Mouse (Mus musculus) frontal cortex, postnatal 25 days (tissue): Measurements from ENCODE around the gene Tnni1.

Experiments used
- DNase-seq, 2 experiments: peaks; one replicate each; pipeline ENCODE4 v3.0.0; 2022; ENCODE audit warnings: low spot score in 2 of 2

The Tnni1 gene

DNA sequence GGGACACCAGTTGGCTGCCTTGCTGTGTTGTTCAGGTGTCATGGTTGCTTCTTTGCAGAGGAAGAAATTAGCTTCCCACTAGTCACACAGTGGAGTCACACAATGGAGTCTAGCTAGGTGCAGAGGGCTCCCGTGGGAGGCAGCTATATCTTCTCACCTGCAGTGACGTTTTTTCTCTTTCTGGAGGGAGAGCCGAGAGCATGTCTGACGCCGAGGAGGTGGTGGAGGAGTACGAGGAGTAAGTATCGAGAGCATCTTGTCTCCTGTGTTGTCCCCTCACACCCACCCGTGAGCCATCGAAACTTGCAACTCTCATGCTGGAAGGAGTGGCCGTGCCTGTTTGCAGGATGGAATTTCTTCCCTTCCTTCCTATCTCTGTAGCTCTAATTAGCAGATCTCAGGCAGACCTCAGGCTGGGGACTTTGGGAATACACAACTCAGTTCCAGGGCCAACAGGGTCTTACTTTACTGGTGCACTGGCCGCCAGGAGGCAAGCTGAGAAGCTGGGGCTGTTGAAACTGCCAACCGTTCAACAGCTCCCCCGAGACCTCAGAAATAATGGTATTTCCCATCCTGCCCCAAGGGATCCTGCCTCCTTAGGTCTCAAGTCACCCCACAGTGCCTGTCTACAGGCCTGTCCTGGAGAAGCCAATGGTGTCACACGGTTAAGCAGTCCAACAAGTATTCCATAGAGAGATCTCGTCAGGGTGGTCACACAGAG is 61.6 kb downstream of the Tnni1 start:
- no peak for DNase-seq

GRCm38 (mm10) chr1:135843519-135844262 is 64.5 kb downstream of the Tnni1 start:
- DNase-seq = no peak

DNA sequence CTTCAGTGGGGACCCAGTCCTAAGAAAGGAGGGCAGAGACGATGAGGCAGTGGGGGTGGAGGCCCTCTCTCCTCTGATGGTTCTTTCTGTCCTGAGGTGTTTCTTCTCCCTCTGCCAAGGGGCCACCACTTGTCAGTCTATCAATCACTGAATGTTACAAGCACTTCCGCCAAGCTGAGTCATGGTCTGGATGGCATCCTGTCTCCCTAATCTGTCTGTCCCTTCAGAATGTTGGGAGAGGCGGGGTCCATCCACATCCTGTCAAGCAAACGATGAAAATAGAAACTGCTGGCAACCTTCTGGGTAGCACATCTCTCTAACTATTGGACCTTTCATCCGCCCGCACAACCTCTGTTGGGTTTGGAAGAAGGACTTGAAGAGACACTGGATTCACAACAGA is 65.2 kb downstream of the Tnni1 start:
- DNase-seq = no peak

DNA sequence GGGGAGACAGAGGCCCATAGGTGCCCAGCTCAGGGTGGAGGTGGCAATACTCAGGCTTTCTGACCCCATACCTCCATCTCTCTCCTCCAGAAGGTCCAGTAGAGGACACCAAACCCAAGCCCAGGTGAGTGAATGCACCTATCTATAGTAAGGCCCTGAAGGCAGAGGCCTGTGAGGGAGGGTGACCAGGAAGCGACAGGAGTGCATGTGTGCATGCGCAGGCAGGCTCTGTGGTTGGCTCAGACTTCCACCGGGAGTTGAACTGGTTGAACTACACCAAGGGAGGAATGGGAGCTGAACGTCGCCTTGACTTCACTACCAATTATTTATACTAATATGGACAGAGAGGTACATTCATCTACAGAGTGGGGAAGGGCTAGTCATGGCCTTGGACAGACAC is 67.4 kb downstream of the Tnni1 start:
- no peak for DNase-seq

GRCm38 (mm10) chr1:135847139-135847562 is 67.9 kb downstream of the Tnni1 start:
- no peak for DNase-seq

DNA sequence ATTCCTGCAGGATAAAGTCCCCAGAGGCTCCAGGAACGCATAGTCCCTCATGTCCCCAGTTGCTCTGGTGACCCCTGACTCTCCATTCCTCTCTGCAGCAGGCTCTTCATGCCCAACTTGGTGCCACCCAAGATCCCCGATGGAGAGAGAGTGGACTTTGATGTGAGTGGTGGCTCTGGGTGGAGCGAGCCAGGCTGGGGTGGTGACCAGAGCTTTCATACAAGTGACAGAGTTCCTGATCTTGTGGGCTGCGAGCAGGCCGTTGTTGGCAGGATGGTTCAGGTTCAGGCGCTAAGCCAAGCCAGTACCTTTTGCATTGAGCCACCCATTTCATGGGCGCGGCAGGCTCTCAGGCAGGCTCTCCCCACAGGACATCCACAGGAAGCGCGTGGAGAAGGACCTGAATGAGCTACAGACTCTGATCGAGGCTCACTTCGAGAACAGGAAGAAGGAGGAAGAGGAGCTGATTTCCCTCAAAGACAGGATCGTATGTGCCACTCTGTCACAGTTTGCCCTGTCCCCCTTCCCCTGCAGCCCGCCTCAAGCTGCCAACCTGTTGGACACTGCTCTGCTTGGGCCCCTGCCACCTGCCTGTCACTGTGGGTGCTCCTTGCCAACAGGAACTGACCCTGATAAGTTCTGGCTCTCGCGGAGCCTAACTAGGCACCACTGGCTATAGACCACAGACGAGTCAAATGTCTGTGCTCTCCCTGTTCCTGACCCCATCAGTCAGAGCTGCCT is 68.5 kb downstream of the Tnni1 start:
- DNase-seq = no peak

GRCm38 (mm10) chr1:135850722-135851512 is 71.7 kb downstream of the Tnni1 start:
- DNase-seq = no peak

- DNase-seq = no peak
These were observed 73.0 kb downstream of the Tnni1 start for GRCm38 (mm10) chr1:135852044-135852756.

DNA sequence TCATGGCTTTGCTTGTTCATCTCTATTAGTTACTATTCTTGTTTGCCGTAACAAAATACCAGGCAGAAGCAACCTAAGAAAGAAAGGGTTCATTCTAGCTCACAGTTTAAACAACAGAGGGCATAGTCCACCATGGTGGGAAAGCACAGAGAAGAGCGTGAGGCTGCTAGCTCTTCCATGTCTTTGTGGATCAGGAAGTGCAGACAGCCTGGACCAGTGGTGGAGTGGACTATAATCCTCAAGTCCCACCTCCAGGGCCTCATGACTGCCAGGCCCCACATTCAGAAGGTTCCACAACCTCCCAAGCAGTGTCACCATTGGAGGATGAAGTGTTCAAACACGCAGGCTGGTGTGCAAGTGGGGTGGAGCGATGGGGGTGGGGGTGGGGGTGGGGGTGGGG is 74.0 kb downstream of the Tnni1 start:
- DNase-seq = no peak

DNA sequence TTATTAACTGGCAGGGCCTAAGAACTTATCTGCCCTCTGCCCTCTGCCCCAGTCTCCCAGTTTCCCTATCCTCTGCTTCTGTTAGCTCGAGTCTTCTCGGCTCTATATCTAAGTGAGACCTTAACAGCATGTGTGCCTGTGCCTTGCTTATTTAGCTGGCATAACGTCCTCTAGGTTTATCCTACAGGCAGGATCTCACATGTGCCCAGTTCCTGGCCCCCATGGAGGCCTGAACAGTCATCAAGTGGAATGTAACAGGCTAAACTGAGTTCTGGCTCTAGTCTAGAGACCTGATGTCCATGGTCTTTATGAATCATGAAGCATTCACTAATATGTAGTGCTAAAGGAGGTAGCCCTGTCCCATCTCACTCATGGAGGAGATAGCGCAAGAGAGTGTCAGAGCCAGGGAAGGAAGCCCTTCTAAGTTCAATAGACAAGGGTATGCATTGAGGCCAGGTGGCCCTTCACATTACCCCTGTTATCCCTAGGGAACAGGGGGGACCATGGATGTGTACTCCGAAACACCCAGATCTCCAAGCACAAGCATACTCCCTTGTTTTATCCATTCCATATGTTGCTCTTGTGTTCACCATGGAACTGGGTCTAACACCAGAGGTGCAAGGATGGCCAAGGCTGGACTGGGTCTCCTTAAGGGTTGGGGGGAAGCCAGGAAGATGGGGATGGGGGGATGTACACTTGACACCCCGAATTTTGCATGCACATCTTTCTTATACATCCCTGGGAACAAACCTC is 75.5 kb downstream of the Tnni1 start:
- DNase-seq = no peak

GRCm38 (mm10) chr1:135855344-135855687 is 76.1 kb downstream of the Tnni1 start:
- no peak for DNase-seq

DNA sequence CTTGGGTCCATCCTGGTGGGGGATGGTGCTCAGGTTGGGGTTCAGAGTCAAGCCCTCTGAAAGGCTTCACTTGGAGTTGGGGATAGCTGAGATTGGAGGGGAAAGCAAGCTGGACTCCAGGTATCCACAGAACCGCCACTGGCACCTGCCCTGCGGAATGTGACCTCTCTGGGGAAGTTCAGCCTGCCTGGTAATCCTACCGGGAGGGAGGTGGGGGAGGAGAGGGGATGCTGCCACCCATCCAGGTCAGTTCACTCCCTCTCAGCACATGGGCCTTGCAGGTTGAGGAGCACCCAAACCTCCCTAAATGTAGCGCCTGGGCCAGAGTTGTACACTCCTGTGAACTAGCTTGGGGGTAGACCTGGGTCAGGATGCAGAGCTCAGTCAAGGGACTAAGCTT is 76.8 kb downstream of the Tnni1 start:
- no peak for DNase-seq

GRCm38 (mm10) chr1:135857137-135857775 is 78.0 kb downstream of the Tnni1 start:
- no peak for DNase-seq

DNA sequence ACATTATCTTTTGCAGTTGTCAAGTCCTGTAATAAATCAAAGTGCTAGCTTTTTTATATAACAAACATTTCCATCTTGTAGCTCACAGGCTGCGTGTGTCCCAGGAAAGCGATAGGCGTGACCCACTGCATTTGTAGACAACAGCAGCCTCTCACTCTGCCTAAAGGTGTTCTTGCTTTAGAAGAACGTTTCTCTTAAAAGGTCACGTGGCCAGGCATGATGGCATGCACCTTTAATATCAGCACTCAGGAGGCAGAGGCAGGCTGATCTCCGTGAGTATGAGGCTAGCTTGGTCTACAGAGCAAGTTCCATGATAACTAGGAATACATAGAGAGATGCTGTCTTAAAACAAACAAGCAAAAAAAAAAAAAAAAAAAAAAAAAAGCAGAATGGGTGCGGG is 79.3 kb downstream of the Tnni1 start:
- DNase-seq = no peak
